Mouse (Mus musculus): ENCODE results near the gene Map3k5. TPM values are rescaled to one million over a fixed set of nuclear protein-coding genes. Genes with fewer than 3 reads are reported as not detected.

Map3k5 gene
- total RNA-seq, 2 experiments from 2014 or later, result 36.5 to 39.3 TPM

DNA sequence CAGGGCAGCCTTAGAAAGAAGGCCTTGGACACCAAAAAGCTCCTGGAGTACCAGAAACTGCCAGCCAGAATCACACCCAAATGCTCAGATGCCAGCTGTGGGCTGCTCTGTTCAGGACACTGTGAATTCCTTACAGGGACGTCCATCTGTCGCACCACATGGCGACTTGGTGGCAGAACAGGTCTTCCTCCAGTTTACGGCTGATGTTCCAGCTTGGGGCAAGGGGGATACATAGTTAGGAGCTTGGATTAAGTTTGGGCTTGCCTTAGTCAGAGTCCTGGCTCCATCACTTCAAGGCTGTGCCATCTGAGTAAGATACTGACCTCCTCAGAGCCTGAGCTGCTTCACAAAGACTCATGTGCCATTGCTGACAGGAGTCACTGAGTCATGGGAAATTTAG is 187.7 kb downstream of the Map3k5 start:
- intact Hi-C loops (cut with DNase I), result loop anchor here (5.0 kb wide), 1 partner anchor 215 kb away; the partner anchor contains the start of gene Pex7
- DNase-seq (ENCODE audit: extremely low spot score in 1 of 2, low spot score in 2 of 2), result no peak

DNA sequence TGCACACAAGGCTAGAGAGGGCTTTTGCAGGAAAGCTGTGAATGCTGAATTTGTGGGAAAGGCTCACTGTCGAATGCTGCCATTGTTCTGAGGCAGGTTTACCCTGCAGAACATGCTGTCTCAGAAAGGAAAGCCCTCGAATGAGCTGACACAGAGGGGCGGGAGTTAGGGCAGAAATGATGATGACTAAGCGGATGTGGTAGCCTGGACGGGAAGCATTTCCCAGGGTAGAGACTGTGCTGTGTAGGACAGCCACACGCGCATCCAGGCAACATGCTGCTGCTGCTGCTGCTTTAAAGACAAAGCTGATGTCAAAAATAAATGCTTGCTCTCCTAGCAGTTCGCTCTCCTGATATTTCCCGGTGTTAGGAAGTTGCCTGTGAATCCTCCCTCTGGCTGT is 189.1 kb downstream of the Map3k5 start:
- DNase-seq (ENCODE audit: extremely low spot score in 1 of 2, low spot score in 2 of 2), result peak in 1 of 2 experiments; percentile 45
- intact Hi-C loops (cut with DNase I), result loop anchor here (5.0 kb wide), 1 partner anchor 216 kb away; the partner anchor contains the start of gene Pex7

DNA sequence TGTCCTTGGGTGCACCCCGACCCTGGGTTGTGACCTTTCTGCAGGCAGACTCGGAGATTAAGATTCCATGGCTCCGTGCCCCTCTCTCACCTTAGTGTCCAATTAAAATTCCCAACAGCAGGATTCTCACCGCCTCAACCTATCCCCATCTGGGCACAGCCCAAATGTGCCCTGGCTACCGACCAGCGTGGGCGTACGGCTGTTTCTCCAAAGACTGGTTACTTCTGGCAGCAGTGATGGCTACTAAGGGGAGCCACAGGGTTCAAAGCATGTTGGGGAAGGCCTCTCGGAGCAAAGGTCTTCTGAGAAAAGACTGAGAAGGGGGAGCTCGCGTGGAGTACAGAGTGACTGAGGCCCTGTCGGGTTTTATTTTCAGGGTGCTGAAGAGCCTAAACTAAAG is 190.3 kb downstream of the Map3k5 start:
- intact Hi-C loops (cut with DNase I), result loop anchor here (5.0 kb wide), 1 partner anchor 217 kb away; the partner anchor contains the start of gene Pex7
- no peak for DNase-seq (ENCODE audit: extremely low spot score in 1 of 2, low spot score in 2 of 2)

DNA sequence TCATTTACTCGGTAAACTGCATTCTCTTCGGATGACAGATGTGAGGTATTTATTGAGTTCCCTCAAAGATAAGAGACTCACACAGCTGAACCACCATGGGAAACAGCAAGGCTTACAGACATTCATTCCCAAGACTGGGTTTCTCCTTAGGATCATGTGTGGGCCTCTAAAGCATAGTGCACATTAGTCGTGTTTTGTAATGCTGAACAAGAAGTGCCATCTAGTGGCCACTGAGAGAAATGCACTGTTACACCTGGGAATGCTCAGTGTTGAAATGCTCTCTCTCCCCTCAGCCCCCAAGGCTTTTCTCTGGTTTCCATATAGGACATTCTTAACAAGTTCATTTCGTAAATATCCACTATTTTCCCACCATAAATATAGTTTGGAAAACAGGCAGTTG is 191.0 kb downstream of the Map3k5 start:
- DNase-seq (ENCODE audit: extremely low spot score in 1 of 2, low spot score in 2 of 2), result peak; percentile 48 to 57
- intact Hi-C loops (cut with DNase I), result no loop called here

DNA sequence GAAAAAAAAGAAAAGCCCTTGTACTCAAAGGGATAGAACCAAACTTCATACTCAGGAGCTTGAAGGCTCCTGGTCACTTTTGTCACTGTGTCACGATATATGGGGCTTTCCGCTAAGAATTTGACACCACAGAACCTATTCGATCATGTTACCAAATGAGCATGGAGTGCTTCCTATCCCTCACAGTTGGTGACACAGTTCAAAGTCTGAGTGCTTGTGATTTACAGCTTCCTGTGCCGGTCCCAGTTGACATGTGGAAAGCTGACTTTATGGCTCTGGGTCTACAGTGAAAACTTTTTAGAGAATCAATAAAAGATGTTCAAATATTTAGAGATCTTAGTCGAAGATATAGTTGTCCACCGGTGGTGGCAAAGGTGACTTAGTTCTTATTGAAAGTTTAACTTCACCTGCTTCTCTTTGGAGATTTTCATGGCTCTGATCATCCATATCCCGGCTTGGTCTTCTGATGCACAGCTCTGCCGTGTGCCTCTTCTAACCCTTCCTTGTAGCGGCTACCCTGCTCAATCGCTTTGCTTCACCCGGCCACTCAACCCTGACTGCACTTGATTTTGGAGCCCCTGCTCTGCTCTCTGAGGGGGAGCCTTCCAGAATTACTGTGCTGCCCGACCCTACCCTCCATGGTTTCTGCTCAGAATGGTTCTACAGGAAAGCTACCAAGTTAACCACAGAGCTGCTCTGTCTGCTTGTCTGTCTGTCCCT is 198.8 kb downstream of the Map3k5 start:
- DNase-seq (ENCODE audit: extremely low spot score in 1 of 2, low spot score in 2 of 2), result no peak
- intact Hi-C loops (cut with DNase I), result no loop called here

DNA sequence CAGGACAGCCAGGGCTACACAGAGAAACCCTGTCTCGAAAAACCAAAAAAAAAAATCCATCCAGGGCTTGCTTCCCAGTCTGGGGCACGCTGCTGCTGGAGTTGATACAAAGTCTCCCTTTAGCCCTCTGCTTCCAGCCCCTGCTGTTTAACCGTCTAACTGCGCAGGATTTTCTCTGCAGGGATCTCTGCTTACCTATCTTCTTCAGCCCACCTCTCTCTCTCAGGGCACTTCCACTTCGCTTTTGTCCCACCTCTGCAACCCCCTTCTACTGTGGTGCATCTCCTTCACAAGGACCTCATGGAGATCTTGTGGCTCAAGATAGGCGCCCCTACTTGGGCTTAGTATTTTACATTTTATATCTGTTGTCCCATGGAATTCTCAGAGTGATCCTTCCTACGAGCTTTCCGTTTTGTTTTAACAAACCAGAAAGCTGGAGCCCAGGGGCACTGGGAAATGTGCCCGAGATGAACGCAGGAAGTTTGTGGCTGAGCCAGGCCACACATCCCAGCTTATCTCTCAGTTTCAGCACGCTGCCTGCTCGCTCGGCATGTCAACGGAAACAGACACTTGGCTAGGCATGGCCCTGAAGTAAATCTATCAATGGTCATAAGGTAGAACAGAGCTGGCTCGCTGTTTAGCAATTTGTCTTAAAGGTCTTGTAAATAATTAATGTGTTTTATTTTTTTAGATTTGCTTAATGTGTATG is 201.2 kb downstream of the Map3k5 start:
- no peak for DNase-seq (ENCODE audit: extremely low spot score in 1 of 2, low spot score in 2 of 2)
- intact Hi-C loops (cut with DNase I), result no loop called here

DNA sequence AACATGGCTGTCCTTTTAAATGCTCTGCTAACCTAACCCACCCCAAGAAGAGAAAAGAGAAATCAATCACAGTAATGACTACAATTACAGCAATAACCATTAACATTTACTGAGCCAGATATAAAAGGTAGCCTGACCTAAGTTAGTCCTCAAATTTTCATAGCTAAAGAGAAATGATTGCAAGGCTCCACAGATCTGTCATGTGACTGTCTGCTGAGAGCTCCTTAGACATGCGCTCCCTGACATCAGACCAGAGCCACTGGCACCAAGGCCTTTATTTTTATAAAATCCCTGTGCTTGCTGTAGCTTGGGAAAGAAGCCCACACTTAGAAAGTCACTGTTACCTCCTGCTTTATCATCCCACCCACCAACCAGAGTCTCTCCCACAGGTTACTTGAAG is 202.2 kb downstream of the Map3k5 start:
- intact Hi-C loops (cut with DNase I), result no loop called here
- DNase-seq (ENCODE audit: extremely low spot score in 1 of 2, low spot score in 2 of 2), result no peak

DNA sequence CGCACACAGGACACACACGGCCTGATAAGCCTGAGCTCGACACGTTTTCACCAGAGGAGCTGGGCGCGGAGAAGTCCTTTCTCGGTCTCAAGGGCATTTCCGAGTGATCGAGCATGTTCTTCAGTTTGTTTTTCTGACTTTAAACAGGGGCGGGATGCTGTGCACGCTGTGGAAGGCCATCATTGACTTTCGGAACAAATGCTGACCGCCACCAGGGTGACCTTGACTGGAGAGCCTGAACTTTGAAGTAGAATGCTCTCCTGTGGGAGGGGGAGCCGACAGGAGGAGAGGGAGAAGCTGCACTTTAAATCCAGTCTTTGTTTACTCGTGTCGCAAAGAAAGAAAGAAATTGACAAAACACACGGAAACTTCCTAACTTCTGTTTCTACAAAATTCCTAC is 207.1 kb downstream of the Map3k5 start:
- DNase-seq (ENCODE audit: extremely low spot score in 1 of 2, low spot score in 2 of 2), result no peak
- intact Hi-C loops (cut with DNase I), result no loop called here

DNA sequence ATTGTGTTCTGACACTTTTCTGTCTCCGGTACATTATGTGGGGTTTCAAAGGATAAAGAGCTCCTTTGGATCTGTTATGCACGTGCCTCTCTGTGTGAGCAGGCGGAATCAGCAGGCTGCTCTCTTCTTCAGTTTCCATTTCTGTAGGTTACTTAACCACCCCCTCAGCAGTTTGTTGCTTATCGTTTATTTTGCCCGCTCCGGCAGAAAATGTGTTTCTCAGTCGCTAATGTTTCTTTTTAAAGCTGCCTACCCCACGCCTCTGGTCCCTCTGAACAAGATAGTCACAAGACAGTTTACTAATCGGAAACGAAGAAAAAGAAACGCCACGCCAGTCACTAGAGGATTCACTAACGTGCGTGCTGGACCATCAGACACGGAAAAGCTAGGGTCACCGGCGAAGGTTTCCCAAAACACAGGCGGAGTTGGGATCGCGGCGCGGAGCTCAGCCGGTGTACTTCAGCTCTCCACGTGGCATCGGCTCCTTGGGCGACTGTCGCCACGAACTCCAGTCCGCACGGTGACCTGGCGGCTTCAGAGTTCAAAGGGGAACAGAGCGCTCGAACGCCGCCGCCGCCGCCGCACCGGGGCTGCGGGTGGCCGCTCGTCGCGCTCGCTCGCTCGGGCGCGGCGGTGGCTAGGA is 214.0 kb downstream of the Map3k5 start, which contains the start of gene Map7:
Map7 (plus strand) TSS at position 342 of the 643 bp plus-strand sequence.
- intact Hi-C loops (cut with DNase I), result no loop called here
- DNase-seq (ENCODE audit: extremely low spot score in 1 of 2, low spot score in 2 of 2), result peak; percentile 34 to 53

DNA sequence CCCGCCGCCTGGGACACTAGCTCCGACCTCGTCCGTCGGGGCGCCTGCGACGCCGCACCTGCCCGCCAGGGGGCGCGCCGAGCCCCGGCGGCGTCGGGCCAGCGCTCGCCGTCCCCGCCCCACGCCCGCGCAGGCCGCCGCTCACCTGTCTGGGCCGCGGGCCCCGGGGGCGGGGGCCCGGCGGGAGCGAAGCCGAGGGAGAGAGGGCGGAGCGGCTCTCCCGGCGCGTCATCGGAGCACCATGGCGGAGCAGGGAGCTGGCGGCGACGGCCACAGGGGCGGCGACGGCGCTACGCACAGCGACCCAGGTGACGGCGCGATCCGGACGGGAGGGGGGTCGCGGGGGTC is 214.5 kb downstream of the Map3k5 start:
- DNase-seq (ENCODE audit: extremely low spot score in 1 of 2, low spot score in 2 of 2), result peak in 1 of 2 experiments; percentile 80
- intact Hi-C loops (cut with DNase I), result no loop called here

DNA sequence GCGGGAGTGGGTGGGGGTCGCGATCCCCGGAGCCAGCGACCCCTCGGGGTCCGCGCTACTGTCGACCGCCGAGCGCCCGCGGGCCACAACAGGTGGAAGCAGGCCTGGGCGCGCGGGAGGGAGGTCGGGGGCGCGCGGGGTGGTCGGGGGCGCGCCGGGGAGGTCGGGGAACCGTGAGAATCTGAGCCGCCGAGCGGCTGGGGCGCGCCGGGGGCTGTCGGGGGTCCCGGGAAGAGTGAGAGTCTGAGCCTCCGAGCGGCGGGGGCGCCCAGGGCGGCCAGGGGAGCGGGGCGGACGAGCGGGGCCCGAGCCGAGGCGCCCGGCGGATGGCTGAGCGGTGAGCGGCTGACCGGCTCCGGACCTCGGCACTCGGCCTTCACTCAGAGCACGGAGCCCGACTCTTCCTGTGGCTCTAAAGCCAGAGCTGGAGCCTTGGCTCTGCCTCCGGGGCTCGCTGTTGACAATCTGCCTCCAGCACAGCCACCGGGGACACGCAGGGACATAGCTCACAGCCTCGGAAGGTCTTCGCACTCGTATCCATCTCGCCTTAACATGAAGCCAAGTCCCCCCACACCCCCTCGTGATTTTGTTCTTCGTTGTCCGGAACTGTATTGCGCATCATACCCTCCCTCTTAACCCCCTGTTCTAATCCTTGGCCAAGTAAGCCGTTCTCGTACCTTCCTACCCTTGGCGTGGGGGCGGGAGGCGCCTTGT is 215.0 kb downstream of the Map3k5 start:
- intact Hi-C loops (cut with DNase I), result no loop called here

DNA sequence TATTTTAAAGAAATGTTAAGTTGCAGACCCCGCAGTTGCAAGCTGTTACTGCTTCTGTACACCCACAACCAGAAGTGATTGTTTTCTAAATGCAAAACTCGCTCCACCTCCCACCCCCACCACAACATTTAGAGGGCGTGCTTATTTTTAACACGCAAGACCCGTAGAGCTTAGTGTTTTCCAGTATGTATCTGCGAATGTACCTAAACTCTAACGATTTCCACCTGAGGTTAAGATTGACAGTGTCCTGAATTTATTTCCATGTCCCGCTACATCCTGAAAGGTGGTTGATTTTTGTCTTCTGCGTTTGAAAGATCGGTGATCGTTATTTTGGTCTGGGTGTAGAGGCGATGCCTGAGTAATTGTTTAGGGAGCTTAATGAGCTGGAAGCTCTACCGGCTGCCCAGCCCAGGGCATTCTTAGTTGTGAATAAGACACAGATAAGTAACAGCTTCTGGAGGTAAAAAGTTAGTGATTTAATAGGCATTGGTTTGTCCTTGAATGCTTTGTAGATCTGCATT is 215.6 kb downstream of the Map3k5 start:
- intact Hi-C loops (cut with DNase I), result no loop called here
- no peak for DNase-seq (ENCODE audit: extremely low spot score in 1 of 2, low spot score in 2 of 2)

More for the DNA sequence above, 215.0 kb downstream of the Map3k5 start:
- DNase-seq (ENCODE audit: extremely low spot score in 1 of 2, low spot score in 2 of 2), result peak; percentile 49 to 65

DNA sequence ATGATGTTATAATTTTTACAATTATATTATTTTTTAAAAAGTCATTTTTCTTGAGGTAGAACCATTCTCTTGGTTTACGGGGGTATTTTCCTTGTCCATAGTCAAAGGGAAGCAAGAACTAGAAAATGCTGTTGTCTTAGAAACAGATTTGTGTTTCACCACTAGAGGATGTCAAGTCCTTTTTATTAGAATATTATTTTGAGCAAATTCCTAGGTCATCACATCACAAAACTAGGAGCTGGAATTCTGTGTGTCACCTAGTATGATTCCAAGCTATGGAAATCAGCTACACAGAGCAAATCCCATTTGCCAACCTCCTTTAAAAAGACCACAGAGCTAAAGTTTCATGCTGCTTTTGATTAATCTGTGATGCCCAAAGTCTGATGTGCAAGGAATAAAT is 217.9 kb downstream of the Map3k5 start:
- intact Hi-C loops (cut with DNase I), result no loop called here
- DNase-seq (ENCODE audit: extremely low spot score in 1 of 2, low spot score in 2 of 2), result no peak

DNA sequence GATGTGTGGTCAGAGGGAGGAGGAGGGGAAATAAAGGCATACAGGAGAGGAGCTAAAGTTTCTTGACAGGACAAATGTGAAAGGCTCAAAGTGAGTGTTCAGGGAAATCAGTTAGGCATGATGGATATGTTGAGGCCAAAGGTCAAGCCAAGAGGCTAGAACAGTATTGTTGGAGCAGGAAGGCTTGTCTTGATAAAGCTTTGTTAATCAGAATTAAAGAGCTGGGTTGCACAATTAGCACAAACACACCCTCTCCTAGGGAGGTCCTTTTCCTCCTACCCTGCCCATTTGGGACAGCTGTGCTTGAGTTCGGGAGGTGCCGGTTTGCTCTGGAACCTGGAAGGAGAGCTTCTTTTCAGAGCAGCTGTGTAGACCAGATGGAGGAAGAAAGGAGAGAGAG is 219.2 kb downstream of the Map3k5 start:
- no peak for DNase-seq (ENCODE audit: extremely low spot score in 1 of 2, low spot score in 2 of 2)
- intact Hi-C loops (cut with DNase I), result no loop called here

DNA sequence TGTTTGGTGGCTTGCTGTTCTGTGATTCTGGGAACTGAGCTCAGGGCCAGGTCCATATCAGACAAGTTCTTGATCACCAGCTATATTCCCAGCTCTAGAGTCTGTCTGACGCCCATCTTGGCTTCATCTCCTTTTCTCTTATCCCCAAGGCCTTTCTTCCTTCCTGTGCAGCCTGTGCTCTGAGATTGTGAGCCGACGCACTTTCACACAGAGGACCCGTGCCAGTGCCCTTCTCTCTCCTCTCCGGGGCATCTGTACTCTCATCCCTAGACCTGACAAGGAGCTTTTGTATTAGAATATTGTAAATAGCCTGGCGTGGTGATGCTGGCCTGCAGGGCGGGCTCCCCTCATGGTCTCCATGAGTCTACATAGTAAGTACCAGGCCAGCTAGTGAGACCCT is 221.1 kb downstream of the Map3k5 start:
- DNase-seq (ENCODE audit: extremely low spot score in 1 of 2, low spot score in 2 of 2), result no peak
- intact Hi-C loops (cut with DNase I), result no loop called here

DNA sequence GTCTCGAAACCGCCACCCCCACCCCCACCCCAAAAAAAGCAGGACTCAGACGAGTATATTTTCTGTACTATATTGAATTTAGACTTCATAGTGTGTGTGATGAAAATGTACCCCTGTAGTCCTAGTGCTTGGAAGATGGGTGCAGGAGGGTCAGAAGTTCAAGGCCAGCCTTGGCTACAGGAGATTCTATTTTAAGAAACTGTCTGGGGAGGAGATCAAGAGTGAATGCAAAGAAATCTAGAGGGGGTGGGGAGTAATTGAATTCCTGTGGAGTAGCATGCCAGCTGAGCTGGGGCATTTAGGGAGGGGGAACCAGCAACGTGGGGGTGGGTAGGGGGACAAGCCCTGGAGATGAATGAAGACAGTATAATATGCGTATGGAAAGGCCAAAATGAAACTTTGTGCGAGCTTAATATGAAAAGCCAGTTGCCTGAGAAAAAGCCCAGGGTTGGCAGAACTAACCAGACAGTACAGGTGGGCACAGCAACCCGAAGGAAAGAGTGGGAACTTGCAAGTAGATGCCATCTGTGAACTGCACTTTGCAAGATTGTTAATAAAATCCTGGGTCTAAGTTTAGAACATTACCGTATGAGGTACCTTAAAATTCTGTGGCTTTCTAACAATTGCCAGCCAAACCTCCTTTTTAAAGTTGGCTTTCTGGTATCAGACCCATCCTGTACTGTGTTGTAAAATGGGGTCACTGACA is 222.9 kb downstream of the Map3k5 start:
- intact Hi-C loops (cut with DNase I), result no loop called here

DNA sequence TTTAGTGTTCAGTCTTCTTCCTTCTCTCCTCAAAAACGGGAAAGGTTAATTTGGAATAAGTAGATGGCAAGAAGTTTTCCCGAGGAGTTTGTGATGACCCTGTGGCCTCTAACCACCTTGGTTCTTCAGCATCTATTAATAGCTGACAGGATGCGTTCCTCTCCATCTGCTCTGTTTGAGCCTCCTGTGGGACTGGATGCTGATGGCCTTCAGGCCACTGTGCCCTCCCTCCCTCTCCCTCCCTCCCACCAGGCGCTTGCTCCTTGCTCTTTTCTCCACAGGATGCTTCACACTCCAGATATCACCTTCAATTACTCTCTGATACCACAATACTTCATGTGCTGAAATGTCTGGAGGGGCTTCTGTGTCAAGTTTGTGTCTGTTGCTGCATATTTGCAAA is 224.5 kb downstream of the Map3k5 start:
- DNase-seq (ENCODE audit: extremely low spot score in 1 of 2, low spot score in 2 of 2), result no peak
- intact Hi-C loops (cut with DNase I), result no loop called here

More for the DNA sequence above, 222.9 kb downstream of the Map3k5 start:
- no peak for DNase-seq (ENCODE audit: extremely low spot score in 1 of 2, low spot score in 2 of 2)

DNA sequence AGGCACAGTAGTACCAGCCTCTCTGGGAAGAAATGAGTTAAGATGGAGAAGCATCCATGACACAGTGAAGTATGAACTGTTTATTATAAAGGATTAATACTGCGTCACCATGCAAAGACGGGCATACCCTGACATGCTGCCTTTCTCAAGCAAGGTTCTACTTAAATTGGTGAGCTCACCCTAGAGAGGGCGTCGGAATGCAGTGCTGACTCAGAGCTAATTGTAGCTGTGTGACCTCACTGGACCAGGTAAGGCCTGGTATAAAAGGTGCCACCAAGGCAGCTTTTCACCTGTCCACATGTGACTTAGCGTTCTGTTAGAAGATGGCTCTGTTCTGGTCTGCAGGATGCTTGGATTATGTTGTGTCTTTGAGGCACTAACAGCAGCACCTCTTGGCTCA is 225.0 kb downstream of the Map3k5 start:
- intact Hi-C loops (cut with DNase I), result no loop called here
- no peak for DNase-seq (ENCODE audit: extremely low spot score in 1 of 2, low spot score in 2 of 2)

Measured in left cerebral cortex, postnatal 10 days (tissue).